Mouse (Mus musculus): ENCODE results near the gene Rps6. TPM values are rescaled to one million over a fixed set of nuclear protein-coding genes. Genes with fewer than 3 reads are reported as not detected.

The Rps6 gene
- 554 and 644 TPM in 2 replicates for polyA plus RNA-seq (2012)

GRCm38 (mm10) chr4:86857113-86858069 is at the start of gene Rps6:
Gene Rps6, minus strand, starts transcription at chr4:86857412.

GRCm38 (mm10) chr4:86874146-86874847 is 17.1 kb upstream of the Rps6 start, which contains the start of gene Acer2:
Gene Acer2, plus strand, starts transcription at chr4:86874396.

Other genes starting within 250 kb of the Rps6 start
- 23.7 and 24.0 TPM in 2 replicates for gene Haus6, start 245.4 kb downstream of the Rps6 start, polyA plus RNA-seq (2012)
- 10.2 and 10.7 TPM in 2 replicates for gene Plin2, start 187.4 kb downstream of the Rps6 start, polyA plus RNA-seq (2012)
- gene Dennd4c, start 108.9 kb downstream of the Rps6 start, polyA plus RNA-seq (2012) = 1.2 and 2.0 TPM in 2 replicates
- 0.13 and 0.16 TPM in 2 replicates for gene Acer2, start 17.0 kb upstream of the Rps6 start, polyA plus RNA-seq (2012)

All from megakaryocyte-erythroid progenitor cell, adult 5 weeks (primary cell).